Mouse (Mus musculus): ENCODE results near the gene Xcl1. TPM values are rescaled to one million over a fixed set of nuclear protein-coding genes. Genes with fewer than 3 reads are reported as not detected.

Xcl1 gene
- polyA plus RNA-seq, 1 experiment from 2014 or later = not detected

GRCm38 (mm10) chr1:164966095-164966698 is 30.9 kb upstream of the Xcl1 start:
- H3K9me3 ChIP-seq (ENCODE audit: low read depth, low read length) = no peaks in the 10 kb centered on the region
- ATAC-seq (ENCODE audit: insufficient read depth) (no peak), DNase-seq (no peak)
- no peaks in the 10 kb centered on the region for H3K36me3 ChIP-seq (ENCODE audit: insufficient read depth)
- no peak overlapping the region for H3K4me2 ChIP-seq
- 38% methylated on average over 8 of the region's 8 CpGs for WGBS
- H3K4me3 ChIP-seq (ENCODE audit: low read depth, low read length) = no peak overlapping the region
- H3K9ac ChIP-seq = no peak overlapping the region
- TF ChIP-seq CTCF (IDR thresholded peaks at IDR 0.05; ENCODE audit: low read depth) = no peak
- H3K27ac ChIP-seq (ENCODE audit: low read depth) = no peak overlapping the region
- H3K27me3 ChIP-seq (ENCODE audit: insufficient read depth, low read length) = no peaks in the 10 kb centered on the region
- H3K4me1 ChIP-seq (ENCODE audit: insufficient read depth) = no peaks in the 10 kb centered on the region

- Histone ChIP-seq H3K4me1 (ENCODE audit: insufficient read depth) (no peaks in the 10 kb centered on the region), H3K4me3 (ENCODE audit: low read depth, low read length) (no peak overlapping the region), H3K4me2 (no peak overlapping the region), H3K27ac (ENCODE audit: low read depth) (no peak overlapping the region), H3K9ac (no peak overlapping the region), H3K36me3 (ENCODE audit: insufficient read depth) (no peaks in the 10 kb centered on the region), H3K9me3 (ENCODE audit: low read depth, low read length) (no peaks in the 10 kb centered on the region), H3K27me3 (ENCODE audit: insufficient read depth, low read length) (no peaks in the 10 kb centered on the region)
- no peak for TF ChIP-seq CTCF (IDR thresholded peaks at IDR 0.05; ENCODE audit: low read depth)
- WGBS = 12% methylated on average over 2 of the region's 2 CpGs
- no peak for ATAC-seq (ENCODE audit: insufficient read depth)
- no peak for DNase-seq
These were observed 25.3 kb upstream of the Xcl1 start for GRCm38 (mm10) chr1:164960610-164961009.

- Histone ChIP-seq H3K4me2 (no peak overlapping the region), H3K36me3 (ENCODE audit: insufficient read depth) (no peaks in the 10 kb centered on the region), H3K4me1 (ENCODE audit: insufficient read depth) (no peaks in the 10 kb centered on the region), H3K9ac (no peak overlapping the region), H3K9me3 (ENCODE audit: low read depth, low read length) (no peaks in the 10 kb centered on the region), H3K27ac (ENCODE audit: low read depth) (no peak overlapping the region), H3K4me3 (ENCODE audit: low read depth, low read length) (no peak overlapping the region), H3K27me3 (ENCODE audit: insufficient read depth, low read length) (no peaks in the 10 kb centered on the region)
- ATAC-seq (ENCODE audit: insufficient read depth) (no peak), DNase-seq (no peak)
- 51% methylated on average over 11 of the region's 11 CpGs for WGBS
- no peak for TF ChIP-seq CTCF (IDR thresholded peaks at IDR 0.05; ENCODE audit: low read depth)
These were observed 24.6 kb upstream of the Xcl1 start for GRCm38 (mm10) chr1:164959787-164960385.

GRCm38 (mm10) chr1:164959160-164959559 is 23.8 kb upstream of the Xcl1 start:
- no peak for TF ChIP-seq CTCF (IDR thresholded peaks at IDR 0.05; ENCODE audit: low read depth)
- DNase-seq = no peak

GRCm38 (mm10) chr1:164957974-164958373 is 22.6 kb upstream of the Xcl1 start:
- Histone ChIP-seq H3K4me1 (ENCODE audit: insufficient read depth) (no peaks in the 10 kb centered on the region), H3K9ac (no peak overlapping the region), H3K4me3 (ENCODE audit: low read depth, low read length) (no peak overlapping the region), H3K27ac (ENCODE audit: low read depth) (no peak overlapping the region), H3K36me3 (ENCODE audit: insufficient read depth) (no peaks in the 10 kb centered on the region), H3K9me3 (ENCODE audit: low read depth, low read length) (no peaks in the 10 kb centered on the region), H3K4me2 (no peak overlapping the region), H3K27me3 (ENCODE audit: insufficient read depth, low read length) (no peaks in the 10 kb centered on the region)
- 78% methylated on average over 3 of the region's 3 CpGs for WGBS
- ATAC-seq (ENCODE audit: insufficient read depth) (no peak), DNase-seq (peak; percentile 5)
- TF ChIP-seq CTCF (IDR thresholded peaks at IDR 0.05; ENCODE audit: low read depth) = 0 out of 2 replicates have a peak, but pooled peaks have one; percentile 10

More at GRCm38 (mm10) chr1:164959160-164959559, 23.8 kb upstream of the Xcl1 start:
- Histone ChIP-seq H3K9ac (no peak overlapping the region), H3K27ac (ENCODE audit: low read depth) (no peak overlapping the region), H3K4me3 (ENCODE audit: low read depth, low read length) (no peak overlapping the region), H3K9me3 (ENCODE audit: low read depth, low read length) (no peaks in the 10 kb centered on the region), H3K27me3 (ENCODE audit: insufficient read depth, low read length) (no peaks in the 10 kb centered on the region), H3K36me3 (ENCODE audit: insufficient read depth) (no peaks in the 10 kb centered on the region), H3K4me1 (ENCODE audit: insufficient read depth) (no peaks in the 10 kb centered on the region), H3K4me2 (no peak overlapping the region)
- WGBS = 44% methylated on average over 3 of the region's 3 CpGs
- no peak for ATAC-seq (ENCODE audit: insufficient read depth)

GRCm38 (mm10) chr1:164956725-164957399 is 21.5 kb upstream of the Xcl1 start:
- WGBS = 84% methylated on average over 3 of the region's 3 CpGs
- Histone ChIP-seq H3K9ac (no peak overlapping the region), H3K4me1 (ENCODE audit: insufficient read depth) (no peaks in the 10 kb centered on the region), H3K4me3 (ENCODE audit: low read depth, low read length) (no peak overlapping the region), H3K4me2 (no peak overlapping the region), H3K27me3 (ENCODE audit: insufficient read depth, low read length) (no peaks in the 10 kb centered on the region), H3K9me3 (ENCODE audit: low read depth, low read length) (no peaks in the 10 kb centered on the region), H3K36me3 (ENCODE audit: insufficient read depth) (no peaks in the 10 kb centered on the region), H3K27ac (ENCODE audit: low read depth) (no peak overlapping the region)
- no peak for ATAC-seq (ENCODE audit: insufficient read depth)
- no peak for TF ChIP-seq CTCF (IDR thresholded peaks at IDR 0.05; ENCODE audit: low read depth)
- no peak for DNase-seq

- WGBS = 76% methylated on average over 7 of the region's 7 CpGs
- Histone ChIP-seq H3K4me3 (ENCODE audit: low read depth, low read length) (no peak overlapping the region), H3K27me3 (ENCODE audit: insufficient read depth, low read length) (no peaks in the 10 kb centered on the region), H3K9ac (no peak overlapping the region), H3K27ac (ENCODE audit: low read depth) (no peak overlapping the region), H3K4me1 (ENCODE audit: insufficient read depth) (no peaks in the 10 kb centered on the region), H3K4me2 (no peak overlapping the region), H3K36me3 (ENCODE audit: insufficient read depth) (no peaks in the 10 kb centered on the region), H3K9me3 (ENCODE audit: low read depth, low read length) (no peaks in the 10 kb centered on the region)
- DNase-seq (no peak), ATAC-seq (ENCODE audit: insufficient read depth) (no peak)
- TF ChIP-seq CTCF (IDR thresholded peaks at IDR 0.05; ENCODE audit: low read depth) = no peak
These were observed 20.3 kb upstream of the Xcl1 start for GRCm38 (mm10) chr1:164955452-164956196.

All from lung, embryonic 14.5 days (tissue).